Mouse (Mus musculus) kidney, postnatal 10 days (tissue): ENCODE measurements around the gene Zbtb26.

Experiments
- DNase-seq: peaks from one replicate; pipeline ENCODE4 v3.0.0; 2021; ENCODE audit warnings: mixed read lengths

Gene Zbtb26

DNA sequence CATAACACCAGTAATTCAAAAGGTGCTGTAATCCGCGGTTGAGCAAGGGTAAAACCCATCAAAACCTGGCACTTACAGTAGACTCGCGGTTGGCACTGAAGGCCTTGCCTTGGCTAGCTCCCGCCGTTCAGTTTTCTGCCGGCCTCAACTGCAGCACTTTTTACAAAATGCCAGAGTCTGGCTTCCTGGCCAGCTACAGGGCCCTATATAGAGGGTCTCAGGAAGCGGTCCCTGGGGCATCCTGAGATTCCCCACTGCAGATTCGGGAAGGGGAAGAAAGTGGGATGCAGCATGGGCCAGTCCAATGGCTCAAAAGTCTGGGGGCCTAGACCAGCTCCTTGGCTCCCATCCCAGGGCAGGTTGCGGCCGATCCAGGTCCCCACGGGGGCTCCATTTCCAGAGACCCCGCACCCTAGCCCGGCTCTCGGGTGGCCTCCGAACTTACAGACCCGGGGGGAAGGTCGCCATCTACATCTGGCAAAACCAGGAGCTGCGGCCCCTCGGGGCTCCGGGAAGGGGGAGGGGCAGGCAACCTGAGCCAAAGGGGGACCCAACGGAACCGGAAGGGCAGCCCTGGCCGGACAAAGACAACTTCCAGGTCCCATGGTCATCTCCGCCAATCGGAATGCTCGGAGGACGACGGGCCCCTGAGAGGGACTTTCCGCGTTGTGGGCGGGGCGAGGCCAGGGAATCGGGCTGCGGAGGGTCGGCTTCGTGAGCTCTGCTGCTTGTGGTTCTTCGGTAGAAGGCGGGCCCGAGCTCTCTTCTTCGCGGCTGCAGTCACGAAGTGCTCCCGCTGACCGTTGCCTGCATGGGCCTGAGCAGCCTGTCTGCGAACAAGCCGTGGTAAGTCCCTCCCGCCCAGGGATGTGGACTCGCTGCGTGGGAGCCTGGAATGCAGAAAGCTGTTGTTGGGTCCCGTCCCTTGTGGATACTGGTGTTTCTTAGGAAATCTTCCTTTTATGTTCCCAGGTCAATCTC, at the start of gene Zbtb26, which contains the start of the genes Zbtb6 and Rabgap1:
TSS of gene Zbtb26 (minus strand) at position 525 of the 981 bp plus-strand sequence.
TSS of gene Zbtb6 (minus strand) at position 561 of the 981 bp plus-strand sequence.
TSS of gene Rabgap1 (plus strand) at position 669 of the 981 bp plus-strand sequence.
- peak; percentile 98 for DNase-seq

DNA sequence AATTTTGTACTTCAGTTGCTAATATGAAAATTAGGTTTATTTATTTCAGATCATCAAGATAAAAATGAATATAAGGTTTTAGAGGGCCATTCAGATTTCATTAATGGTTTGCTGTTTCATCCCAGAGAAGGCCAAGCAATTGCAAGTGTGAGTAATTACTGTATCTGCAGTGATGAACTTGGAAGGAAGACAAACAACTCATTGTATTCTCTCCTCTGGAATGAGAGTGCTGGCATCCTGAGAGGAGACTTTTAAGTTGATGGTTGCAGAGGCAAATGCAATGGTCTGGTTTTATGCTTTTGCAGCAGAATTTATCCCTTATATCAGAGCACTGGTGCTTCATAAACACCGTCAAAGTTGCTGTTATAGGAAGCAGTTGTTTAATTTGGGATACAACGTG, 46.0 kb upstream of the Zbtb26 start:
- DNase-seq, result no peak

DNA sequence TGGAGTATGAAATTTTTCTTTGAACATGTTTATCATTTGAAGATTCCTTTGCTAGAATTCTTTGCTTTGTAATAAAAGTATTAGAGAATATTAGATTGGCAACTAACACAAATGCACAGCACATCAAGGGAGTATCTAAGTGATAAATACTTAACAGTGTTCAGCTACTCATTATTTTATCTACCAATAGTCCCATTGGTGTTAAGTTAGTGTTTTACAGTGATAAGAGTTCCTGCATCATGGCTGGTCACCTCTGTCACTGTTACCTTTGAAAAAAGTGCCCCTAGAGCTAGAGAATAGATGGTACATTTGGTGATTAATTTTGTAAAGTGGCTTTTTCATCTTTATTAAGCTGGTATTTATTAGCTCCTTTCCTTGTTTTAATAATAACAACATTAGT, 43.5 kb upstream of the Zbtb26 start:
- no peak for DNase-seq

GRCm38 (mm10) chr2:37485370-37485769, 42.4 kb upstream of the Zbtb26 start:
- peak; percentile 37 for DNase-seq

DNA sequence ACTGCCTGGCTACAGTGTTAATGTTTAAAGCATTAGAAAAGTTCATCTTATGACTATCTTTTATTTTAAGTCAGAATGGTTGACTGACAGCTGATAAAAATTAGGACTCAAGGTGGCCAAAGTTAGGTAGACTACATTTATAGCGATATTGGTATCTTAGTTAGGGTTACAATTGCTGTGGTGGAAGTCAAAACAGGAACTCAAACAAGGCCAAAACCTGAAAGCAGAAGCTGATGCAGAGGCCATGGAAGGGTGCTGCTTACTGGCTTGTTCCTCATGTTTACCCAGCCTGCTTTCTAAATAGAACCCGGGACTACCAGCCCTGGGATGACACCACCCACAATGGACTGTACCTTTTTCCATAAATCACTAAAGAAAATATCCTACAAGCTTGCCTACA, 41.2 kb upstream of the Zbtb26 start:
- DNase-seq, result no peak

DNA sequence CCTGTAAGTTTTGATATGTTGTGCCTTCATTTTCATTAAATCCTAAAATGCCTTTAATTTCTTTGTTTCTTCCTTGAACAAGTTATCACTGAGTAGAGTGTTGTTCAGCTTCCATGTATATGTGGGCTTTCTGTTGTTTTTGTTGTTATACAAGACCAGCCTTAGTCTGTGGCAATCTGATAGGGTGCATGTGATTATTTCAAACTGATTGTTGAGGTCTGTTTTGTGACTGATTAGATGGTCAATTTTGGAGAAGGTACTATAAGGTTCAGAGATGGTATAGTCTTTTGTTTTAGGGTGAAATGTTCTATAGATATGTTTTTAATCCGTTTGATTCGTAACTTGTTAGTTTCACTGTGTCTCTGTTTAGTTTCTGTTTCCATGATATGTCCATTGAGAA, 37.1 kb upstream of the Zbtb26 start:
- no peak for DNase-seq

DNA sequence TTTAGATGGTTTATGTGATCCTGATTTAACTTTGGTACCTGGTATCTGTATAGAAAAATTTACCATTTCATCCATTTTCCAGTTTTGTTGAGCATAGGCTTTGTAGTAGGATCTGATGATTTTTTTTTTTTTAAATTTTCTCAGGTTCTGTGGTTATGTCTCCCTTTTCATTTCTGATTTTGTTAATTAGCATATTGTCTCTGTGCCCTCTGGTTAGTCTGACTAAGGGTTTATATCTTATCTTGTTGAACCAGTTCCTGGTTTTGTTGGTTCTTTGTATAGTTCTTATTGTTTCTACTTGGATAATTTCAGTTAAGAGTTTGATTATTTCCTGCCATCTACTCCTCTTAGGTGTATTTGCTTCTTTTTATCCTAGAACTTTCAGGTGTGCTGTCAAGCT, 36.6 kb upstream of the Zbtb26 start:
- no peak for DNase-seq

GRCm38 (mm10) chr2:37466266-37466665, 23.3 kb upstream of the Zbtb26 start:
- DNase-seq, result no peak

GRCm38 (mm10) chr2:37460707-37461106, 17.8 kb upstream of the Zbtb26 start:
- no peak for DNase-seq

GRCm38 (mm10) chr2:37452376-37452760, 9.4 kb upstream of the Zbtb26 start:
- DNase-seq, result no peak

GRCm38 (mm10) chr2:37451667-37452375, 8.9 kb upstream of the Zbtb26 start:
- DNase-seq, result peak; percentile 96

GRCm38 (mm10) chr2:37431609-37432008, 11.3 kb downstream of the Zbtb26 start:
- no peak for DNase-seq

- peak; percentile 90 for DNase-seq
Observed at GRCm38 (mm10) chr2:37430593-37431464, 12.1 kb downstream of the Zbtb26 start.

- no peak for DNase-seq
Observed at GRCm38 (mm10) chr2:37423671-37424070, 19.3 kb downstream of the Zbtb26 start.

- DNase-seq, result peak; percentile 96
Observed at GRCm38 (mm10) chr2:37422306-37423304, 20.3 kb downstream of the Zbtb26 start, which contains the start of gene Rc3h2. TSS of gene Rc3h2 (minus strand) at chr2:37422903.

DNA sequence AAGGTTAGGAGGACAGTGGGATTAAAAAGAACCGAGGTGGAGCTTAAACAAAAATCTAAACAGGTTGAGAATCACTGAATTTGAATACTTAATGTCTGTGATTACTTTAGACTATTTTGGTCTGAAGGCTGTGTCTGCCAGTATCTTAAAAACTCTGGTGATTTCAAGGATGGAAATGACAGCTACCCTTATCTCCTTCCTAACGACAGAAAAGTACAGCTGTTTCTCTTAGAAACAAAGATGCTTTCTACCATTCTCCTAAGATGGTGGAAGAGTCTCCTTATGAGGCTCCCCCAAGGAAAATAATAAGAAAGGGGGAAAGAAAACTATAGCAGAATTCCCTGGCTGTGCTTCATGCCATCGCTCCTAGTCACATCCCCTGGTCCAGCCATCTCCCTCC, 21.0 kb downstream of the Zbtb26 start:
- no peak for DNase-seq

DNA sequence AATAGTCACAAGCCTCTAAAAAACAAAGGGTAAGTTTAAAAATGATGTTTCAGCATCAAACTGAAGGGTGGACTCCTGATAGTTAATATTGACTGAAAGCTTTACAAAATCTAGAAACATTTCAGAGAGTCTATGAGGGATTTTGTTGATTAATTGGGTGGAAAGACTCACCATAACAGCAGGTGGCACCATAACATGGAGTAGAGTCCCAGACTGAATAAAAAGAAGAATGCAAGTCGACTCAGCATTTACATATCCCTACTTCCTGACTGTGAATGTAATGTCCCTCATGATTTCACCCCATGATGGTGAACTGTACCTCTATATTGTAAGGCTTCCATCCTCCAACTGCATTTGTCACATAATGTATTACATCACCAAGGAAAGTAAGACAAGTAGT, 47.4 kb downstream of the Zbtb26 start:
- DNase-seq, result no peak

- no peak for DNase-seq
Observed at GRCm38 (mm10) chr2:37382921-37383320, 60.0 kb downstream of the Zbtb26 start.
